Mouse (Mus musculus): ENCODE measurements around the gene Pecam1. TPM values are rescaled to one million over a fixed set of nuclear protein-coding genes. Genes with fewer than 3 reads are reported as not detected.
"Not testable (repeated sequence)": the region's sequence is repeated elsewhere in the genome, so short reads cannot be mapped to it uniquely, and the experiment has no call there.

Gene Pecam1
- polyA plus RNA-seq, 1 experiment from 2014 or later = 48.2 TPM

- Histone ChIP-seq H3K4me2 (ENCODE audit: low read depth, low read length) (no peak overlapping the region), H3K9ac (ENCODE audit: low read depth, low read length) (no peak overlapping the region), H3K36me3 (ENCODE audit: control insufficient read depth, insufficient read depth, low read length) (no peaks in the 10 kb centered on the region), H3K27me3 (replicated peaks; ENCODE audit: control insufficient read depth, insufficient read depth, low read length) (no peaks in the 10 kb centered on the region), H3K9me3 (ENCODE audit: control insufficient read depth, low read length) (no peaks in the 10 kb centered on the region), H3K4me3 (ENCODE audit: low read length) (no peak overlapping the region), H3K4me1 (ENCODE audit: control insufficient read depth, insufficient read depth, low read length) (peaks cover 19% of the 10 kb centered on the region), H3K27ac (ENCODE audit: low read length) (no peak overlapping the region)
- no peak for ATAC-seq
- WGBS = 47% methylated on average over 9 of the region's 9 CpGs
These were observed 111.7 kb downstream of the Pecam1 start for GRCm38 (mm10) chr11:106638551-106639355.

GRCm38 (mm10) chr11:106637754-106638153 lies 112.7 kb downstream of the Pecam1 start:
- H3K9me3 ChIP-seq (ENCODE audit: control insufficient read depth, low read length) = no peaks in the 10 kb centered on the region
- H3K27ac ChIP-seq (ENCODE audit: low read length) = peak overlapping the region; percentile 62
- H3K9ac ChIP-seq (ENCODE audit: low read depth, low read length) = no peak overlapping the region
- 20% methylated on average over 7 of the region's 7 CpGs for WGBS
- no peaks in the 10 kb centered on the region for H3K36me3 ChIP-seq (ENCODE audit: control insufficient read depth, insufficient read depth, low read length)
- peaks cover 19% of the 10 kb centered on the region for H3K4me1 ChIP-seq (ENCODE audit: control insufficient read depth, insufficient read depth, low read length)
- H3K4me3 ChIP-seq (ENCODE audit: low read length) = no peak overlapping the region
- peak overlapping the region; percentile 4; the same call in 1 of the 2 replicates for H3K4me2 ChIP-seq (ENCODE audit: low read depth, low read length)
- ATAC-seq = peak; percentile 95
- H3K27me3 ChIP-seq (replicated peaks; ENCODE audit: control insufficient read depth, insufficient read depth, low read length) = no peaks in the 10 kb centered on the region

- Histone ChIP-seq H3K4me1 (ENCODE audit: control insufficient read depth, insufficient read depth, low read length) (peaks cover 19% of the 10 kb centered on the region), H3K27ac (ENCODE audit: low read length) (no peak overlapping the region), H3K4me3 (ENCODE audit: low read length) (no peak overlapping the region), H3K9me3 (ENCODE audit: control insufficient read depth, low read length) (no peaks in the 10 kb centered on the region), H3K27me3 (replicated peaks; ENCODE audit: control insufficient read depth, insufficient read depth, low read length) (no peaks in the 10 kb centered on the region), H3K4me2 (ENCODE audit: low read depth, low read length) (no peak overlapping the region), H3K9ac (ENCODE audit: low read depth, low read length) (no peak overlapping the region), H3K36me3 (ENCODE audit: control insufficient read depth, insufficient read depth, low read length) (no peaks in the 10 kb centered on the region)
- WGBS = 51% methylated on average over 2 of the region's 2 CpGs
- ATAC-seq = no peak
These were observed 114.5 kb downstream of the Pecam1 start for GRCm38 (mm10) chr11:106635946-106636345.

- H3K27me3 ChIP-seq (replicated peaks; ENCODE audit: control insufficient read depth, insufficient read depth, low read length); H3K9ac ChIP-seq (ENCODE audit: low read depth, low read length); H3K9me3 ChIP-seq (ENCODE audit: control insufficient read depth, low read length); H3K36me3 ChIP-seq (ENCODE audit: control insufficient read depth, insufficient read depth, low read length); H3K27ac ChIP-seq (ENCODE audit: low read length); H3K4me2 ChIP-seq (ENCODE audit: low read depth, low read length); H3K4me1 ChIP-seq (ENCODE audit: control insufficient read depth, insufficient read depth, low read length); H3K4me3 ChIP-seq (ENCODE audit: low read length); ATAC-seq: not testable (repeated sequence)
- WGBS = 76% methylated on average over 3 of the region's 3 CpGs
These were observed 116.3 kb downstream of the Pecam1 start for GRCm38 (mm10) chr11:106634175-106634574.

GRCm38 (mm10) chr11:106633456-106633855 lies 117.0 kb downstream of the Pecam1 start:
- Histone ChIP-seq H3K4me1 (ENCODE audit: control insufficient read depth, insufficient read depth, low read length) (peaks cover 5% of the 10 kb centered on the region), H3K9ac (ENCODE audit: low read depth, low read length) (no peak overlapping the region), H3K9me3 (ENCODE audit: control insufficient read depth, low read length) (no peaks in the 10 kb centered on the region), H3K4me3 (ENCODE audit: low read length) (no peak overlapping the region), H3K27me3 (replicated peaks; ENCODE audit: control insufficient read depth, insufficient read depth, low read length) (no peaks in the 10 kb centered on the region), H3K27ac (ENCODE audit: low read length) (no peak overlapping the region), H3K4me2 (ENCODE audit: low read depth, low read length) (no peak overlapping the region), H3K36me3 (ENCODE audit: control insufficient read depth, insufficient read depth, low read length) (no peaks in the 10 kb centered on the region)
- 87% methylated on average over 2 of the region's 2 CpGs for WGBS
- no peak for ATAC-seq

- WGBS = 19% methylated on average over 6 of the region's 6 CpGs
- Histone ChIP-seq H3K27ac (ENCODE audit: low read length) (no peak overlapping the region), H3K9ac (ENCODE audit: low read depth, low read length) (no peak overlapping the region), H3K36me3 (ENCODE audit: control insufficient read depth, insufficient read depth, low read length) (no peaks in the 10 kb centered on the region), H3K4me1 (ENCODE audit: control insufficient read depth, insufficient read depth, low read length) (no peaks in the 10 kb centered on the region), H3K9me3 (ENCODE audit: control insufficient read depth, low read length) (no peaks in the 10 kb centered on the region), H3K27me3 (replicated peaks; ENCODE audit: control insufficient read depth, insufficient read depth, low read length) (no peaks in the 10 kb centered on the region), H3K4me2 (ENCODE audit: low read depth, low read length) (no peak overlapping the region), H3K4me3 (ENCODE audit: low read length) (no peak overlapping the region)
- peak; percentile 65 for ATAC-seq
These were observed 122.7 kb downstream of the Pecam1 start for GRCm38 (mm10) chr11:106627692-106628091.

GRCm38 (mm10) chr11:106625577-106625976 lies 124.9 kb downstream of the Pecam1 start:
- Histone ChIP-seq H3K27me3 (replicated peaks; ENCODE audit: control insufficient read depth, insufficient read depth, low read length) (no peaks in the 10 kb centered on the region), H3K9ac (ENCODE audit: low read depth, low read length) (no peak overlapping the region), H3K4me3 (ENCODE audit: low read length) (no peak overlapping the region), H3K36me3 (ENCODE audit: control insufficient read depth, insufficient read depth, low read length) (no peaks in the 10 kb centered on the region), H3K4me2 (ENCODE audit: low read depth, low read length) (no peak overlapping the region), H3K4me1 (ENCODE audit: control insufficient read depth, insufficient read depth, low read length) (no peaks in the 10 kb centered on the region), H3K9me3 (ENCODE audit: control insufficient read depth, low read length) (no peaks in the 10 kb centered on the region), H3K27ac (ENCODE audit: low read length) (no peak overlapping the region)
- no peak for ATAC-seq
- 45% methylated on average over 3 of the region's 3 CpGs for WGBS

- 87% methylated on average over 2 of the region's 2 CpGs for WGBS
- Histone ChIP-seq H3K9me3 (ENCODE audit: control insufficient read depth, low read length) (no peaks in the 10 kb centered on the region), H3K27me3 (replicated peaks; ENCODE audit: control insufficient read depth, insufficient read depth, low read length) (no peaks in the 10 kb centered on the region), H3K4me2 (ENCODE audit: low read depth, low read length) (no peak overlapping the region), H3K36me3 (ENCODE audit: control insufficient read depth, insufficient read depth, low read length) (no peaks in the 10 kb centered on the region), H3K9ac (ENCODE audit: low read depth, low read length) (no peak overlapping the region), H3K27ac (ENCODE audit: low read length) (no peak overlapping the region), H3K4me1 (ENCODE audit: control insufficient read depth, insufficient read depth, low read length) (no peaks in the 10 kb centered on the region), H3K4me3 (ENCODE audit: low read length) (no peak overlapping the region)
- ATAC-seq = no peak
These were observed 126.8 kb downstream of the Pecam1 start for GRCm38 (mm10) chr11:106623629-106624028.

- no peak for ATAC-seq
- no peaks in the 10 kb centered on the region for H3K36me3 ChIP-seq (ENCODE audit: control insufficient read depth, insufficient read depth, low read length)
- no peaks in the 10 kb centered on the region for H3K4me1 ChIP-seq (ENCODE audit: control insufficient read depth, insufficient read depth, low read length)
- H3K9ac ChIP-seq (ENCODE audit: low read depth, low read length) = no peak overlapping the region
- no peaks in the 10 kb centered on the region for H3K27me3 ChIP-seq (replicated peaks; ENCODE audit: control insufficient read depth, insufficient read depth, low read length)
- H3K27ac ChIP-seq (ENCODE audit: low read length) = no peak overlapping the region
- H3K4me3 ChIP-seq (ENCODE audit: low read length) = no peak overlapping the region
- no peak overlapping the region for H3K4me2 ChIP-seq (ENCODE audit: low read depth, low read length)
- H3K9me3 ChIP-seq (ENCODE audit: control insufficient read depth, low read length) = no peaks in the 10 kb centered on the region
- 79% methylated on average over 8 of the region's 8 CpGs for WGBS
These were observed 128.4 kb downstream of the Pecam1 start for GRCm38 (mm10) chr11:106622056-106622455.

GRCm38 (mm10) chr11:106618768-106619167 lies 131.7 kb downstream of the Pecam1 start:
- not testable (repeated sequence) for H3K9me3 ChIP-seq (ENCODE audit: control insufficient read depth, low read length); H3K27ac ChIP-seq (ENCODE audit: low read length); H3K4me3 ChIP-seq (ENCODE audit: low read length); H3K36me3 ChIP-seq (ENCODE audit: control insufficient read depth, insufficient read depth, low read length); H3K27me3 ChIP-seq (replicated peaks; ENCODE audit: control insufficient read depth, insufficient read depth, low read length); H3K4me2 ChIP-seq (ENCODE audit: low read depth, low read length); ATAC-seq; H3K4me1 ChIP-seq (ENCODE audit: control insufficient read depth, insufficient read depth, low read length); H3K9ac ChIP-seq (ENCODE audit: low read depth, low read length)
- WGBS = 88% methylated on average over 3 of the region's 4 CpGs

All from intestine, embryonic 16.5 days (tissue).